Mouse (Mus musculus): Measurements from ENCODE around the gene Glt8d2. TPM values are rescaled to one million over a fixed set of nuclear protein-coding genes. Genes with fewer than 3 reads are reported as not detected.
A peak's percentile ranks its signal among the peaks of the same experiment; 100 is the strongest.

Glt8d2 gene
- polyA plus RNA-seq (2014; fragmentation: Nextera tagmentation; extraction: Ambion mirVana): 5.3 and 7.5 TPM in 2 replicates

DNA sequence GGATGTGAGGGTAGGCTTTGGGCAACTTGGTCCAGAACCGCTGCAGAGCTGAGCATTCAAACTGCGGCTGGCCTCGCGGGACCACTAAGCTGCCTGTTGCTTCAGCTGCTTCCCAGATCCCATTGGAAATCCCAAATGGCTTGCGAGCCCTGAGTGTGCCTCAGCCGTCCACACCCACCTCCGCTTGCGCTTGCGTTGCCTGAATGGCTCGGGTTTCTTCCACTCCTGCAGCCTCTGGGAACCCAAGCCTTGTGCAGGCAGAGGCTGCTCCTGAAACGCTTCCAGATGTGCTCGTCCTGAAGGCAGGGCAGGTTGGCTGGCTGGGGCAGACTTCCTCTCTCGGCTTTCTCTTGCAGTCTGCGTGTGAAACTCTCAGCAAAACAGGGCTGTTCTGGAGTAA is at the start of gene Glt8d2:
Glt8d2 (minus strand) TSS at position 157 of the 400 bp plus-strand sequence.
- Histone ChIP-seq H3K36me3 (ENCODE audit: control insufficient read depth, insufficient read depth, low read length) (no peaks in the 10 kb centered on the region), H3K4me2 (ENCODE audit: low read length) (peak within 1 kb of the TSS; percentile 52), H3K27ac (ENCODE audit: low read depth) (peak within 1 kb of the TSS; percentile 85), H3K27me3 (replicated peaks; ENCODE audit: control insufficient read depth, insufficient read depth, low read length) (no peaks in the 10 kb centered on the region), H3K4me1 (replicated peaks; ENCODE audit: control insufficient read depth, insufficient read depth, low read length) (peaks cover 14% of the 10 kb centered on the region; the same call in 1 of the 2 replicates), H3K4me3 (ENCODE audit: low read depth, low read length) (peak within 1 kb of the TSS; percentile 29), H3K9me3 (ENCODE audit: control insufficient read depth, low read length) (no peaks in the 10 kb centered on the region), H3K9ac (ENCODE audit: low read length) (peak within 1 kb of the TSS; percentile 23)
- DNase-seq (ENCODE audit: low spot score) (peak; percentile 71), ATAC-seq (replicated peaks; ENCODE audit: low FRiP score, low TSS enrichment, low read depth) (peak; percentile 80; the same call in 1 of the 2 replicates)
- WGBS: 2% methylated on average over 14 of the region's 14 CpGs

DNA sequence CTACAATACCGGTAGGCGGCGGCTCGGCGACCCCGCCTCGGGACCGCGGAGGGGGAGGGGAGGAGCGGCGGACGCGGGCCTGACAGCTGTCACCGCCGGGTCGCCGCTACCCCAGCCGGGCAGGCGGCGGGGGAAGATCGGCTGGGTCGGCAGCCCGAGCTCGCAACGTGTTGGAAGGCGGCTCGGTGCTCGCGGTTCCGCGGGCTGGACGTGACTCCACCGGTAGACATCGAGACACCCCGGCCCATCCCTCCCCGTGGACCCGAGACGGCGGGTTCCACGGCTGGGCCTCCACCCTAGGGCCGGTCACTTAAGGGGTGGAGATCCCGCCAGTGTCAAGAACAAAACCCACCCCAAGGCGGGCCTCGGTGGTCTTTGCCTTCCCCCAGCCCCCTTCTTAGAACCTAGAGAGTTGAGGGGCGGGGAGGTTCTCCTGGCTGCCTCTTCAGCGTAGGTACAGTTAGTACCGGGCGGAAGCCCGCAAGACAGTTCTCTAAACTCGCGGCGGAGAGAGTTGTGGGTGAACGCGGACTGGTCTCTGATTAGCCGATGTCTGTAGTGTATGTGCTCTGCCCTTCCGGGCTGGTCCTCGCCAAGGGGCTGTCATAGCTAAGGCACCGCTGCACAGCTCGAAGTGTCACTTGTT is 9.0 kb upstream of the Glt8d2 start:
- Histone ChIP-seq H3K27ac (ENCODE audit: low read depth) (peak overlapping the region; percentile 54; the same call in 1 of the 2 replicates), H3K9ac (ENCODE audit: low read length) (peak overlapping the region; percentile 69), H3K36me3 (ENCODE audit: control insufficient read depth, insufficient read depth, low read length) (peaks cover 25% of the 10 kb centered on the region), H3K27me3 (replicated peaks; ENCODE audit: control insufficient read depth, insufficient read depth, low read length) (no peaks in the 10 kb centered on the region), H3K4me1 (replicated peaks; ENCODE audit: control insufficient read depth, insufficient read depth, low read length) (peaks cover 12% of the 10 kb centered on the region; the same call in 1 of the 2 replicates), H3K4me2 (ENCODE audit: low read length) (peak overlapping the region; percentile 83), H3K9me3 (ENCODE audit: control insufficient read depth, low read length) (no peaks in the 10 kb centered on the region), H3K4me3 (ENCODE audit: low read depth, low read length) (peak overlapping the region; percentile 80)
- DNase-seq (ENCODE audit: low spot score) (no peak), ATAC-seq (replicated peaks; ENCODE audit: low FRiP score, low TSS enrichment, low read depth) (peak; percentile 76)
- 0% methylated on average over 59 of the region's 59 CpGs for WGBS

DNA sequence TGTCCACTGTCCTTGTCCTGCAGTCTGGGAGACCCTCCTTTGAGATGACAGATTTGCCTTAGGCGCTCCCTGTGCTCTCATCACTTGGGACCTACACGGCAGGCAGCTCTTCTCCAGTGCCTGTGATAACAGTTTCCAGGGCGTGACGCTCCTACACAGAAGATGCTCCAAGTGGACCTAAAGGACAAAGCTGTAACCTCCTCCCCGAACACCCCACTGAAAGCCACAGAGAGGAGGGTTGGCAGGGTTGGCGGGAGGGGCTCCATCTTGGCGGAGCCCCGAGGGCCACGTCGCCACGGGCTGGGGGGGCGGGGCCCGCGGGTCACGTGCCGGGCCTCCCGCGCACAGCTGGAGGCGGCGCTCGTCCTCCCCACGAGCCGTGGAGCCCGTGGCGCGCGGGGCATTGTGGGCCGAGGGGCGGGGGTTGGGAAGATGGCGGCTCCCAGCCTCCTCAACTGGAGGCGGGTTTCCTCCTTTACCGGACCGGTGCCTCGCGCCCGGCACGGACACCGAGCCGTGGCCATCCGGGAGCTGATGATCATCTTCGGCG is 8.3 kb upstream of the Glt8d2 start:
- Histone ChIP-seq H3K36me3 (ENCODE audit: control insufficient read depth, insufficient read depth, low read length) (peaks cover 21% of the 10 kb centered on the region), H3K9me3 (ENCODE audit: control insufficient read depth, low read length) (no peaks in the 10 kb centered on the region), H3K4me3 (ENCODE audit: low read depth, low read length) (peak overlapping the region; percentile 80), H3K4me1 (replicated peaks; ENCODE audit: control insufficient read depth, insufficient read depth, low read length) (peaks cover 12% of the 10 kb centered on the region; the same call in 1 of the 2 replicates), H3K27ac (ENCODE audit: low read depth) (peak overlapping the region; percentile 54), H3K4me2 (ENCODE audit: low read length) (peak overlapping the region; percentile 83), H3K27me3 (replicated peaks; ENCODE audit: control insufficient read depth, insufficient read depth, low read length) (no peaks in the 10 kb centered on the region), H3K9ac (ENCODE audit: low read length) (peak overlapping the region; percentile 69)
- 0% methylated on average over 41 of the region's 42 CpGs for WGBS
- ATAC-seq (replicated peaks; ENCODE audit: low FRiP score, low TSS enrichment, low read depth) (peak; percentile 95), DNase-seq (ENCODE audit: low spot score) (peak; percentile 94)

- 78% methylated on average over 3 of the region's 3 CpGs for WGBS
- no peak for ATAC-seq (replicated peaks; ENCODE audit: low FRiP score, low TSS enrichment, low read depth)
- Histone ChIP-seq H3K4me2 (ENCODE audit: low read length) (no peak overlapping the region), H3K9ac (ENCODE audit: low read length) (no peak overlapping the region), H3K27me3 (replicated peaks; ENCODE audit: control insufficient read depth, insufficient read depth, low read length) (no peaks in the 10 kb centered on the region), H3K36me3 (ENCODE audit: control insufficient read depth, insufficient read depth, low read length) (peaks cover 12% of the 10 kb centered on the region), H3K4me3 (ENCODE audit: low read depth, low read length) (no peak overlapping the region), H3K27ac (ENCODE audit: low read depth) (no peak overlapping the region), H3K9me3 (ENCODE audit: control insufficient read depth, low read length) (no peaks in the 10 kb centered on the region), H3K4me1 (replicated peaks; ENCODE audit: control insufficient read depth, insufficient read depth, low read length) (peaks cover 12% of the 10 kb centered on the region; the same call in 1 of the 2 replicates)
- no peak for DNase-seq (ENCODE audit: low spot score)
These were observed 7.0 kb upstream of the Glt8d2 start for GRCm38 (mm10) chr10:82697305-82697898.

- no peak overlapping the region for H3K4me3 ChIP-seq (ENCODE audit: low read depth, low read length)
- DNase-seq (ENCODE audit: low spot score): no peak
- no peak overlapping the region for H3K4me2 ChIP-seq (ENCODE audit: low read length)
- ATAC-seq (replicated peaks; ENCODE audit: low FRiP score, low TSS enrichment, low read depth): no peak
- no peak overlapping the region for H3K9ac ChIP-seq (ENCODE audit: low read length)
- 69% methylated on average over 4 of the region's 4 CpGs for WGBS
- H3K36me3 ChIP-seq (ENCODE audit: control insufficient read depth, insufficient read depth, low read length): peaks cover 6% of the 10 kb centered on the region
- no peaks in the 10 kb centered on the region for H3K27me3 ChIP-seq (replicated peaks; ENCODE audit: control insufficient read depth, insufficient read depth, low read length)
- peaks cover 12% of the 10 kb centered on the region; the same call in 1 of the 2 replicates for H3K4me1 ChIP-seq (replicated peaks; ENCODE audit: control insufficient read depth, insufficient read depth, low read length)
- no peaks in the 10 kb centered on the region for H3K9me3 ChIP-seq (ENCODE audit: control insufficient read depth, low read length)
- H3K27ac ChIP-seq (ENCODE audit: low read depth): no peak overlapping the region
These were observed 6.1 kb upstream of the Glt8d2 start for GRCm38 (mm10) chr10:82696453-82697079.

- DNase-seq (ENCODE audit: low spot score): no peak
- H3K9ac ChIP-seq (ENCODE audit: low read length): no peak within 1 kb of the TSS
- no peak within 1 kb of the TSS for H3K27ac ChIP-seq (ENCODE audit: low read depth)
- no peak within 1 kb of the TSS for H3K4me2 ChIP-seq (ENCODE audit: low read length)
- H3K4me3 ChIP-seq (ENCODE audit: low read depth, low read length): no peak within 1 kb of the TSS
- H3K36me3 ChIP-seq (ENCODE audit: control insufficient read depth, insufficient read depth, low read length): no peaks in the 10 kb centered on the region; the same call in 1 of the 2 replicates
- no peak for ATAC-seq (replicated peaks; ENCODE audit: low FRiP score, low TSS enrichment, low read depth)
- no peaks in the 10 kb centered on the region for H3K27me3 ChIP-seq (replicated peaks; ENCODE audit: control insufficient read depth, insufficient read depth, low read length)
- peaks cover 16% of the 10 kb centered on the region; the same call in 1 of the 2 replicates for H3K4me1 ChIP-seq (replicated peaks; ENCODE audit: control insufficient read depth, insufficient read depth, low read length)
- 76% methylated on average over 5 of the region's 5 CpGs for WGBS
- no peaks in the 10 kb centered on the region for H3K9me3 ChIP-seq (ENCODE audit: control insufficient read depth, low read length)
These were observed 5.5 kb upstream of the Glt8d2 start, which contains the start of gene Hcfc2 for GRCm38 (mm10) chr10:82695956-82696355. TSS of gene Hcfc2 (plus strand) at chr10:82696160.

DNA sequence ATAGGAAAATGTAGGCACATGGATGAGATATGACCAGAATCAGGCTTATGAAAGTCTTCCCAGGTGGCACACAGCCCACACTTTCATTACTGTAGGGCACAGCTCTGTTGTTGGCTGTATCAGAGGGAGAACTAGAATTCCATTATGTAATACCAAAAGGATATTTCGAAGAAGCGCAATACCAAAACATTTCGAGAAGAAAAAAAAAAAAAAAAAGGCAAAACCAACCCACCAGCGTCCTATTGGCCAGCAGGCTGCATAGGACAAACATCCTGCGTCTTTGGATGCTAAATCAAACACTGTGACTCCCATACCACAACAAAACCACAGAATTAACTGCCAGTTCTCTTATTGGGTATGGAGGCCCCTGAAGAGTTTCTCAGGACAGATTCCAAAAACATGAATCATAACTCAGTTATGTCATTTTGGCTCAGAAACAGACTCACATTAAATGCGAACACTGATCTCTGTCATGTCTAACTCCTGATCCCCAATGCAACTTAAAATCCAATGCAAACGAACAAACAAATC is 704 bp downstream of the Glt8d2 start:
- ATAC-seq (replicated peaks; ENCODE audit: low FRiP score, low TSS enrichment, low read depth): no peak
- Histone ChIP-seq H3K4me1 (replicated peaks; ENCODE audit: control insufficient read depth, insufficient read depth, low read length) (peaks cover 14% of the 10 kb centered on the region; the same call in 1 of the 2 replicates), H3K9ac (ENCODE audit: low read length) (peak overlapping the region; percentile 23), H3K9me3 (ENCODE audit: control insufficient read depth, low read length) (no peaks in the 10 kb centered on the region), H3K4me2 (ENCODE audit: low read length) (peak overlapping the region; percentile 52), H3K36me3 (ENCODE audit: control insufficient read depth, insufficient read depth, low read length) (no peaks in the 10 kb centered on the region), H3K27ac (ENCODE audit: low read depth) (peak overlapping the region; percentile 85), H3K4me3 (ENCODE audit: low read depth, low read length) (peak overlapping the region; percentile 29), H3K27me3 (replicated peaks; ENCODE audit: control insufficient read depth, insufficient read depth, low read length) (no peaks in the 10 kb centered on the region)
- 51% methylated on average over 7 of the region's 7 CpGs for WGBS
- DNase-seq (ENCODE audit: low spot score): no peak

GRCm38 (mm10) chr10:82685440-82685839 is 5.0 kb downstream of the Glt8d2 start:
- no peak overlapping the region for H3K4me3 ChIP-seq (ENCODE audit: low read depth, low read length)
- no peak for ATAC-seq (replicated peaks; ENCODE audit: low FRiP score, low TSS enrichment, low read depth)
- H3K27me3 ChIP-seq (replicated peaks; ENCODE audit: control insufficient read depth, insufficient read depth, low read length): no peaks in the 10 kb centered on the region
- H3K4me2 ChIP-seq (ENCODE audit: low read length): no peak overlapping the region
- H3K9me3 ChIP-seq (ENCODE audit: control insufficient read depth, low read length): no peaks in the 10 kb centered on the region
- DNase-seq (ENCODE audit: low spot score): no peak
- no peaks in the 10 kb centered on the region for H3K36me3 ChIP-seq (ENCODE audit: control insufficient read depth, insufficient read depth, low read length)
- no peak overlapping the region for H3K27ac ChIP-seq (ENCODE audit: low read depth)
- no peak overlapping the region for H3K9ac ChIP-seq (ENCODE audit: low read length)
- H3K4me1 ChIP-seq (replicated peaks; ENCODE audit: control insufficient read depth, insufficient read depth, low read length): peaks cover 6% of the 10 kb centered on the region; the same call in 1 of the 2 replicates
- WGBS: 57% methylated on average over 2 of the region's 2 CpGs

Data from intestine, embryonic 14.5 days (tissue).